In genomic region chr11:120107796-120108195, GRCm38 (mm10) we compare ENCODE assay signal across 29 mouse cellular contexts. TPM values are rescaled to one million over a fixed set of nuclear protein-coding genes. Genes with fewer than 3 reads are reported as not detected.
DNase-seq lines count a peak whose midpoint lies in the region; ATAC-seq lines count a peak whose summit lies in the region.
"Had no signal": no experiment of that assay in that cellular context is flagged by ENCODE, and none has a peak within 500 bp of the region (broad histone marks: within the 10 kb centered on the region; RNA-seq: fewer than 3 reads in every experiment).

No protein-coding gene starts in this region.

- peaks cover 8% of the 10 kb centered on the region; the same call in 1 of the 2 replicates for H3K4me1 ChIP-seq in kidney, embryonic 16.5 days (ENCODE audit: insufficient read depth, low read length)
- H3K4me1 ChIP-seq: midbrain, embryonic 10.5 days; neural tube, embryonic 12.5 days had no signal

- peaks cover 34% of the 10 kb centered on the region for H3K36me3 ChIP-seq in kidney, embryonic 16.5 days (ENCODE audit: insufficient read depth, low read length)

- ATAC-seq in kidney, embryonic 16.5 days (ENCODE audit: low FRiP score, low TSS enrichment): no peak
- ATAC-seq: forebrain, embryonic 16.5 days; inflammation-experienced regulatory T-cells, adult 6 months; midbrain, embryonic 16.5 days had no signal

- H3K4me2 ChIP-seq in kidney, embryonic 16.5 days (replicated peaks; ENCODE audit: low read depth, low read length): no peak overlapping the region
- H3K4me2 ChIP-seq: embryonic facial prominence, embryonic 13.5 days; heart, embryonic 11.5 days; hindbrain, embryonic 15.5 days; lung, embryonic 14.5 days; neural tube, embryonic 12.5 days had no signal

- WGBS in kidney, embryonic 16.5 days: 63% methylated on average over 9 of the region's 9 CpGs

- no peak overlapping the region for H3K27ac ChIP-seq in kidney, embryonic 16.5 days (ENCODE audit: low read length)
- H3K27ac ChIP-seq: embryonic facial prominence, embryonic 13.5 days; hindbrain, embryonic 15.5 days; liver, embryonic 14.5 days; midbrain, embryonic 10.5 days; neural tube, embryonic 12.5 days had no signal

- no peaks in the 10 kb centered on the region for H3K27me3 ChIP-seq in kidney, embryonic 16.5 days (ENCODE audit: insufficient read depth, low read length)
- H3K27me3 ChIP-seq: embryonic facial prominence, embryonic 13.5 days; hindbrain, embryonic 15.5 days; neural tube, embryonic 12.5 days had no signal

- H3K9ac ChIP-seq in kidney, embryonic 16.5 days (replicated peaks; ENCODE audit: low read length): no peak overlapping the region
- H3K9ac ChIP-seq: embryonic facial prominence, embryonic 13.5 days; hindbrain, embryonic 15.5 days; liver, embryonic 14.5 days; lung, embryonic 14.5 days had no signal

- H3K9me3 ChIP-seq in kidney, embryonic 16.5 days (ENCODE audit: low read length): no peaks in the 10 kb centered on the region
- H3K9me3 ChIP-seq: embryonic facial prominence, embryonic 13.5 days; hindbrain, embryonic 15.5 days; midbrain, embryonic 10.5 days; neural tube, embryonic 12.5 days had no signal

- H3K4me3 ChIP-seq in kidney, embryonic 16.5 days (ENCODE audit: low read length): no peak overlapping the region
- H3K4me3 ChIP-seq: embryonic facial prominence, embryonic 13.5 days; hindbrain, embryonic 15.5 days; midbrain, embryonic 10.5 days; myocyte; neural tube, embryonic 12.5 days had no signal

- peak; percentile 45 for DNase-seq in kidney, adult 18-20 months
- DNase-seq in urinary bladder, postnatal 14 days (ENCODE audit: low spot score): peak; percentile 29
- no peak for DNase-seq in urinary bladder, adult 2 months (ENCODE audit: low spot score)
- DNase-seq in kidney, postnatal 25 days: peak; percentile 49 to 91
- DNase-seq in lung, adult 18-20 months: no peak
- DNase-seq: adrenal gland, postnatal 25 days; B cell, adult 2 months; cerebellum, adult 18-20 months; cerebellum, postnatal 10 days; gastrocnemius, postnatal 10 days; heart, postnatal 4 days; liver; lung, embryonic 14.5 days; lung, postnatal 14 days; right cerebral cortex, adult 18-20 months; spleen, adult 18-20 months; thymus, adult 18-20 months; thymus, postnatal 36 days had no signal

RNA-seq across cellular contexts. Expression of gene Ndufaf8, which starts 9.1 kb away (rescaled TPM):
- polyA plus RNA-seq in kidney, embryonic 16.5 days (2015; fragmentation: Nextera tagmentation; extraction: Ambion mirVana): 89.2 and 98.9 TPM in 2 replicates
- polyA plus RNA-seq in urinary bladder, adult 2 months (2012; rRNA removed): 47.2 and 49.0 TPM in 2 replicates

RNA-seq across cellular contexts. Expression of gene Tepsin, which starts 9.3 kb away (rescaled TPM):
- 22.0 and 24.9 TPM in 2 replicates for polyA plus RNA-seq in kidney, embryonic 16.5 days (2015; fragmentation: Nextera tagmentation; extraction: Ambion mirVana)
- 36.5 and 38.5 TPM in 2 replicates for polyA plus RNA-seq in urinary bladder, adult 2 months (2012; rRNA removed)

RNA-seq across cellular contexts. Expression of gene Cep131, which starts 21.2 kb away (rescaled TPM):
- polyA plus RNA-seq in kidney, embryonic 16.5 days (2015; fragmentation: Nextera tagmentation; extraction: Ambion mirVana): 26.6 and 27.9 TPM in 2 replicates
- 7.6 and 10.5 TPM in 2 replicates for polyA plus RNA-seq in urinary bladder, adult 2 months (2012; rRNA removed)

RNA-seq across cellular contexts. Expression of gene Slc38a10, which starts 43.4 kb away (rescaled TPM):
- 132 and 133 TPM in 2 replicates for polyA plus RNA-seq in kidney, embryonic 16.5 days (2015; fragmentation: Nextera tagmentation; extraction: Ambion mirVana)
- polyA plus RNA-seq in urinary bladder, adult 2 months (2012; rRNA removed): 60.0 and 72.0 TPM in 2 replicates

Comparison
In these comparisons a context has a peak if more than half of its experiments do, and no peak if none do; other contexts are left out.
1. DNase-seq: peak in kidney, adult 18-20 months (single experiment), urinary bladder, postnatal 14 days (single experiment) and kidney, postnatal 25 days (2 of 2); none in urinary bladder, adult 2 months (single experiment) and lung, adult 18-20 months (0 of 2).